Mouse (Mus musculus): ENCODE data around the gene Map2k6.

Map2k6 gene

GRCm38 (mm10) chr11:110488301-110488700 lies 89.4 kb downstream of the Map2k6 start:
- no peak for DNase-seq

DNA sequence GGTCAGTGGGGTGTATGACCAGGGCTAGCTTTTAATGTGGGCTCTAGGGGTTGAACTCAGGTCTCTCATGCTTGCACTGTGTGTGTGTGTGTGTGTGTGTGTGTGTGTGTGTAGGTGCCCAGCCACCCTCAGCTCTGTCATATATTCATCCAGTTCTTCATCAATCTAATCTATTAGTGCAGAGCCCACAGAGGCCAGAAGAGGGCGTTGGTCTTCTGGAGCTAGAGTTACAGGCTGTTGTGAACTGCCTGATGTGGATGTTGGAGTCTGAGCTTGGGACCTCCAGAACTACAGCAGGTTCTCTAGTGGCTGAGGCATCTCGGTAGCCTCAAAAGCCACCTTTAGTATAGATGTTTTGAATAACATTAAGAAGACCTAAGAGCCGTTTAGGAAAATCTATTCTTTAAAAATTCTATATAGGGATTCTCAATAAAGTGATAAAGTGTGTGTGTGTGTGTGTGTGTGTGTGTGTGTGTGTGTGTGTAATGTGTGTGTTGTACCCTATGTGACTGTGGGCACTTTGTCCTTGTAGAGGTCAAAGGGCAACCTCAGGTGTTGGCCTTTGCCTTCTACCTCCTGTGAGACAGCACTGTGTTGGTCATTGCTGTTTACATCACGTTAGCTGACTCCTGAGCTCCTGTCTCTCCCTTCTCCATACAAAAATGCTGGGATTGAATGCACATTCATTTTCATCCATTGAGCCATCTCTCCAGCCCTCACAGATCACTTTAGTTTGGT lies 96.6 kb downstream of the Map2k6 start:
- DNase-seq, result no peak

GRCm38 (mm10) chr11:110496061-110496446 lies 97.1 kb downstream of the Map2k6 start:
- DNase-seq, result peak in 1 of 2 experiments; percentile 55

- DNase-seq, result no peak
Measured at GRCm38 (mm10) chr11:110497743-110498142, 98.8 kb downstream of the Map2k6 start.

GRCm38 (mm10) chr11:110498651-110499213 lies 99.8 kb downstream of the Map2k6 start:
- peak in 1 of 2 experiments; percentile 40 for DNase-seq

DNA sequence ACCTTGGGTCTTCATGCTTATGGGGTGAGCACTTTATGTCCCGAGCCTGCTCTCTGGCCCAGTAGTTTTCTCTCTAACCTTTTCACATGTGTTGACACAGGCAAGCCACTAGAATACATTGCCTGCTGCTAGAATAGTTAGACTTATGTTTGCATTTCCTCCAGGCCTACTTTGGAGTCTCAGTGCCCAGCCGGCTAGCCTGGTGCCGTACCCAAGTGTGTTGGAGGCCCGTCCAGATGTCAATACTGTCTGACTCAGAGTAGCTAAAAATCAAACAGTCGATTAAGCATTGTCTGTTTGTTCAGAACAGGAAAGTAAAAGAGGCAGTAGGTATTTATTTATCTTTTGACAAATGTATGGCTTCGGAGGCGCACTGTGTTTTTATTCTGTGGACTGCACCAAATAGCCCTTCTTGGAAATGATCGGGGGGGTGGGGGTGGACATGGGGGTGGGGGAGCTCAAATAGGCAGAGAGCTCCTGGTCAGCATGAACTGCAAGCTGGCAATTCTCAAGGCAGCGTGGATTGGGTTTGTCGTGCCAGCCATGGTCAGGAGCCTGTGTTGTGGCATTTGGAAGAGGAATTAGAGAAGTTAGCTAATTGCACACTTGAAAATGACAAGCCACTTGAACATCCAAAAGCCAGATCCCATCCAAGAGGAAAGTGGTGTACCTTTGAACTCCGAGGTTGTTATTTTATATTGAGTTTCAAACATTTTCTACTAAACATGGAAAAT lies 104.2 kb downstream of the Map2k6 start:
- DNase-seq, result no peak

- no peak for DNase-seq
Measured at GRCm38 (mm10) chr11:110511466-110511865, 112.5 kb downstream of the Map2k6 start.

DNA sequence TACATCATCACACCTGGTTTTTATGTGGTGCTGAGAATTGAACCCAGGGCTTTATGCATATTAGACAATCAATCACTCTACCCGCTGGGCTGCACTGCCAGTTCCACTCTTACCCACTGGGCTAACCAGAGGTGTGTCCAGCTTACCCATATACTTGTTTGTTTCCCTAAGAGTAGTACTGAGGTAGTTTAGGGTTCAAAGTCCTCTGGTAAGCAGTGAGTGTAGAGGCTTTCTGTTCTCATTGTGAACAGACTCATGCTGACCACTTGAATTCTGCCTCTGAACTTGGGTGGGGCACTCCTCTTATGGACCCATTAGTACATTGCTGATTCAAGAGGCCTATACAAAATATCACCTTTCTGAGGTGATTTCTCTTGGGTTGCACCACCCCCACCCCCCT lies 119.7 kb downstream of the Map2k6 start:
- no peak for DNase-seq

- no peak for DNase-seq
Measured at GRCm38 (mm10) chr11:110522906-110523305, 124.0 kb downstream of the Map2k6 start.

DNA sequence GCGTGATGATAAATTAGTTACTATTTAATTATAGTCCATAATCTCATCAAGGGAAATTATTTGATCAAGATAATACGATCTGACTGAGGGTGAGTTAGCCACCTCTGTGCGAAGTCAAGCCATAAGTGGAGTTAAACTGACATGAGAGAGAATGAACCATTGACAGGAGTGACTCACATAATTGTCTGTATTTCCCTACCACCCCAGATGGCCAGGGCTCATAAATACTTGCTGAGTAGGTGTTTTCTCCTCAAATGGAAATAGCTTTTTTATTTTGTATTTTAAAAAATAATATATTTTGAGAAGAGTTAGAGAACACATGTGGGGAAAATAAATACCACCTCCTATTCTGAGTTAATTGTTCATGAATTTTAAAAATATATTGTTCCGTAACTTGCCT lies 127.2 kb downstream of the Map2k6 start:
- DNase-seq, result no peak

- DNase-seq, result no peak
Measured at GRCm38 (mm10) chr11:110531087-110531486, 132.2 kb downstream of the Map2k6 start.

- no peak for DNase-seq
Measured at GRCm38 (mm10) chr11:110534856-110535255, 135.9 kb downstream of the Map2k6 start.

DNA sequence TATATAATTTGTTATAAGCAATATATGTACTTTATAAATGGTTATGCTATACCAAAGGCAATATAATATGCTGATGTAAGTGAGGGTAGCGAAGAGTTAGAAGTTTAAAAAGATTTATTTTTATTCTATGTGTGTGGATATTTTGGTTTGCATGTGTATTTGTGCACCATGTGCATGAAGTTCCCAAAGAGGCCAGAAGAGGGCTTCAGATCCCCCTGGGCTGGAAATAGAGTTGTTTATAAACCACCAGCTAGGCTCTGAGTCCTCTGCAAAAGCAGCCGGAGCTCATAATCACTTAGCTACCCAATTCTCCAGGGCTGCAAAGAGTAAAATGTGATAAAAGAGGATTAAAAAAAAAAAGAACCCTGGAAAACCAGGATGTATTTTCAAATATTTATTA lies 137.6 kb downstream of the Map2k6 start:
- no peak for DNase-seq

- peak; percentile 68 to 81 for DNase-seq
Measured at GRCm38 (mm10) chr11:110537602-110538001, 138.7 kb downstream of the Map2k6 start.

- no peak for DNase-seq
Measured at GRCm38 (mm10) chr11:110538206-110538605, 139.3 kb downstream of the Map2k6 start.

- DNase-seq, result no peak
Measured at GRCm38 (mm10) chr11:110541933-110542332, 143.0 kb downstream of the Map2k6 start.

- no peak for DNase-seq
Measured at GRCm38 (mm10) chr11:110544419-110545210, 145.7 kb downstream of the Map2k6 start.

DNA sequence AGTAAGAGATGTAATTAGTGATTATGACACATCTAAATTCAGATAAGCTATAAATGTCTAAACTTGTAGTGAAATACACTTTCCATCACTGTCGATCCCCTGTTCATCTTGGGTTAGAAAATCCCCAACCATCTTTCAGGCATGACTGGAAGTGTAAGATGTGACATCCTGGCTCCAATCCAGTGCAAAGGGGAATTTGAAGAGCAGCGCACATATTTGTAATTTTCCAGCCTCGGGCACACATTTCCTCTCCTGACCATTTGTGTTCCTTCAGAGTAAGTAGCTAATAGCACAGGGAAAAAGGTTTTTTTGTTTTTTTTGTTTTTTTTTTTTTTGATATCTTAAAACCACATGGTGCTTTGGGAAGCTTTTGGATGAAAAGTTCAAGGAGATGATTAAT lies 146.5 kb downstream of the Map2k6 start:
- DNase-seq, result no peak

GRCm38 (mm10) chr11:110551471-110551967 lies 152.6 kb downstream of the Map2k6 start:
- DNase-seq, result no peak

- no peak for DNase-seq
Measured at GRCm38 (mm10) chr11:110562320-110563081, 163.6 kb downstream of the Map2k6 start.

DNA sequence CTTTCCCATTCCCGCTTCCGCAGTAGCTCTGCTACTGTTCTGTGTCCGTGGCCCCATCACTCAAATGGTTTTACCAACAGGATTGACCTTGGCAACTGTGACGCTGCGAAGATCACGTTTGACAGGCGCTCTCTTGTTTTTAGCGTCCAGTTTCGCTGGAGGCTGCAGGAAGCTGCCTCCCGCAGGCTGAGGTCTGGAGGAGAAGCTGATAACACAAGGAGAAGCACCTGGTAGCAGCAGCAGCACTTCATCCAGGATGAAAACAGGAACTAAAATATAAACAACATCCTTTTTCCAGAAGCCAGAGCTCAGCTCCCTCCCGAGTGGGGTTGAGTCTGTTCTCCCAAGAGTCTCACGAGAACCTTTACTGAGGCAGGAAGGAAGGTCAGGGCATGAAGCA lies 164.3 kb downstream of the Map2k6 start:
- no peak for DNase-seq

DNA sequence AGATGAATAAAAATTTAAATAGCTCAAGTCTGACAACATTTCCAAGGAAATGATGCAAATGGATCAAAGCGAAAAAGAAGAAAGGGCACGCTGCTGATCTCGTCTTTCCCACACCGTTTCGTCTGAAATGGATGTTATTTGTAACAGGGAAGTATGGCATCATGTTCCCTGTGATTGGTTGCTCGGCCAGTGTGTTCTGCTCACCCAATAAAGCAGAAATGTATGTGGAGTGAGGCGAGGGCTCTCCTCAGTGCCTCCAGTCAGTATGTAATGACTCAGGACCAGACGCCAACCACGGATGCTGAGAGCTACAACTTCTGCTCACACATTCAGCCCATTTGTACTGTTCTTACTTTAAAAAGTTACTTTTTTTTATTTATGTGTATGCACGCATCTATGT lies 164.9 kb downstream of the Map2k6 start:
- DNase-seq, result no peak

Data from cerebellum, postnatal 25 days (tissue).